Mouse (Mus musculus): ENCODE measurements around the gene Tmem161a. TPM values are rescaled to one million over a fixed set of nuclear protein-coding genes. Genes with fewer than 3 reads are reported as not detected.

Gene Tmem161a
- polyA plus RNA-seq, 1 experiment: 59.9 TPM

GRCm38 (mm10) chr8:70139981-70140380 is 32.2 kb upstream of the Tmem161a start:
- no peaks in the 10 kb centered on the region for H3K27me3 ChIP-seq (ENCODE audit: control insufficient read depth, insufficient read depth, low read length)
- H3K36me3 ChIP-seq (ENCODE audit: control insufficient read depth, insufficient read depth, low read length): peaks cover 19% of the 10 kb centered on the region
- WGBS: 5% methylated on average over 9 of the region's 9 CpGs
- peaks cover 17% of the 10 kb centered on the region; the same call in 1 of the 2 replicates for H3K4me1 ChIP-seq (ENCODE audit: control insufficient read depth, insufficient read depth, insufficient read length)
- peak overlapping the region; percentile 79 for H3K27ac ChIP-seq (ENCODE audit: insufficient read depth, low read length)
- no peak for DNase-seq (ENCODE audit: low read depth in 1 of 2, low spot score in 2 of 2)
- peak overlapping the region; percentile 77 for H3K4me3 ChIP-seq (ENCODE audit: extremely low read depth, insufficient read depth, insufficient read length)
- no peak for TF ChIP-seq CTCF (IDR thresholded peaks at IDR 0.05; ENCODE audit: extremely low read depth, insufficient read depth, insufficient read length, insufficient replicate concordance)
- TF ChIP-seq POLR2A (IDR thresholded peaks at IDR 0.05; ENCODE audit: low read depth, low read length): no peak

GRCm38 (mm10) chr8:70147678-70148607 is 24.2 kb upstream of the Tmem161a start:
- Histone ChIP-seq H3K27ac (ENCODE audit: insufficient read depth, low read length) (no peak overlapping the region), H3K27me3 (ENCODE audit: control insufficient read depth, insufficient read depth, low read length) (no peaks in the 10 kb centered on the region), H3K4me3 (ENCODE audit: extremely low read depth, insufficient read depth, insufficient read length) (no peak overlapping the region), H3K4me1 (ENCODE audit: control insufficient read depth, insufficient read depth, insufficient read length) (peaks cover 4% of the 10 kb centered on the region; the same call in 1 of the 2 replicates), H3K36me3 (ENCODE audit: control insufficient read depth, insufficient read depth, low read length) (peaks cover 27% of the 10 kb centered on the region)
- TF ChIP-seq CTCF (IDR thresholded peaks at IDR 0.05; ENCODE audit: extremely low read depth, insufficient read depth, insufficient read length, insufficient replicate concordance) (no peak), POLR2A (IDR thresholded peaks at IDR 0.05; ENCODE audit: low read depth, low read length) (no peak)
- DNase-seq (ENCODE audit: low read depth in 1 of 2, low spot score in 2 of 2): no peak
- 59% methylated on average over 7 of the region's 7 CpGs for WGBS

GRCm38 (mm10) chr8:70150158-70150557 is 22.0 kb upstream of the Tmem161a start:
- Histone ChIP-seq H3K36me3 (ENCODE audit: control insufficient read depth, insufficient read depth, low read length) (peaks cover 13% of the 10 kb centered on the region), H3K4me3 (ENCODE audit: extremely low read depth, insufficient read depth, insufficient read length) (no peak overlapping the region), H3K27me3 (ENCODE audit: control insufficient read depth, insufficient read depth, low read length) (no peaks in the 10 kb centered on the region), H3K27ac (ENCODE audit: insufficient read depth, low read length) (no peak overlapping the region), H3K4me1 (ENCODE audit: control insufficient read depth, insufficient read depth, insufficient read length) (peaks cover 4% of the 10 kb centered on the region; the same call in 1 of the 2 replicates)
- no peak for TF ChIP-seq POLR2A (IDR thresholded peaks at IDR 0.05; ENCODE audit: low read depth, low read length)
- TF ChIP-seq CTCF (IDR thresholded peaks at IDR 0.05; ENCODE audit: extremely low read depth, insufficient read depth, insufficient read length, insufficient replicate concordance): no peak
- no peak for DNase-seq (ENCODE audit: low read depth in 1 of 2, low spot score in 2 of 2)
- WGBS: 63% methylated on average over 13 of the region's 13 CpGs

- WGBS: 22% methylated on average over 21 of the region's 22 CpGs
- DNase-seq (ENCODE audit: low read depth in 1 of 2, low spot score in 2 of 2): peak in 1 of 2 experiments; percentile 77
- no peaks in the 10 kb centered on the region for H3K27me3 ChIP-seq (ENCODE audit: control insufficient read depth, insufficient read depth, low read length)
- TF ChIP-seq POLR2A (IDR thresholded peaks at IDR 0.05; ENCODE audit: low read depth, low read length) (no peak), CTCF (IDR thresholded peaks at IDR 0.05; ENCODE audit: extremely low read depth, insufficient read depth, insufficient read length, insufficient replicate concordance) (no peak)
- peaks cover 10% of the 10 kb centered on the region; the same call in 1 of the 2 replicates for H3K4me1 ChIP-seq (ENCODE audit: control insufficient read depth, insufficient read depth, insufficient read length)
- H3K27ac ChIP-seq (ENCODE audit: insufficient read depth, low read length): no peak overlapping the region
- peak overlapping the region; percentile 29; the same call in 1 of the 2 replicates for H3K4me3 ChIP-seq (ENCODE audit: extremely low read depth, insufficient read depth, insufficient read length)
- no peaks in the 10 kb centered on the region for H3K36me3 ChIP-seq (ENCODE audit: control insufficient read depth, insufficient read depth, low read length)
Measured at GRCm38 (mm10) chr8:70152537-70153257, 19.5 kb upstream of the Tmem161a start.

GRCm38 (mm10) chr8:70157240-70157800 is 14.8 kb upstream of the Tmem161a start:
- H3K27ac ChIP-seq (ENCODE audit: insufficient read depth, low read length): peak overlapping the region; percentile 0; the same call in 1 of the 2 replicates
- H3K36me3 ChIP-seq (ENCODE audit: control insufficient read depth, insufficient read depth, low read length): no peaks in the 10 kb centered on the region
- DNase-seq (ENCODE audit: low read depth in 1 of 2, low spot score in 2 of 2): no peak
- no peaks in the 10 kb centered on the region for H3K27me3 ChIP-seq (ENCODE audit: control insufficient read depth, insufficient read depth, low read length)
- WGBS: 81% methylated on average over 1 of the region's 1 CpGs
- H3K4me3 ChIP-seq (ENCODE audit: extremely low read depth, insufficient read depth, insufficient read length): no peak overlapping the region
- TF ChIP-seq CTCF (IDR thresholded peaks at IDR 0.05; ENCODE audit: extremely low read depth, insufficient read depth, insufficient read length, insufficient replicate concordance) (no peak), POLR2A (IDR thresholded peaks at IDR 0.05; ENCODE audit: low read depth, low read length) (no peak)
- peaks cover 17% of the 10 kb centered on the region for H3K4me1 ChIP-seq (ENCODE audit: control insufficient read depth, insufficient read depth, insufficient read length)

GRCm38 (mm10) chr8:70158069-70158853 is 13.9 kb upstream of the Tmem161a start:
- DNase-seq (ENCODE audit: low read depth in 1 of 2, low spot score in 2 of 2): peak; percentile 63 to 70
- WGBS: 4% methylated on average over 40 of the region's 40 CpGs
- peak overlapping the region; percentile 69 for H3K27ac ChIP-seq (ENCODE audit: insufficient read depth, low read length)
- TF ChIP-seq POLR2A (IDR thresholded peaks at IDR 0.05; ENCODE audit: low read depth, low read length) (no peak), CTCF (IDR thresholded peaks at IDR 0.05; ENCODE audit: extremely low read depth, insufficient read depth, insufficient read length, insufficient replicate concordance) (no peak)
- peak overlapping the region; percentile 40 for H3K4me3 ChIP-seq (ENCODE audit: extremely low read depth, insufficient read depth, insufficient read length)
- H3K4me1 ChIP-seq (ENCODE audit: control insufficient read depth, insufficient read depth, insufficient read length): peaks cover 17% of the 10 kb centered on the region
- H3K27me3 ChIP-seq (ENCODE audit: control insufficient read depth, insufficient read depth, low read length): no peaks in the 10 kb centered on the region
- H3K36me3 ChIP-seq (ENCODE audit: control insufficient read depth, insufficient read depth, low read length): no peaks in the 10 kb centered on the region

All from spleen, adult 2 months (tissue).